In the genomic region with DNA sequence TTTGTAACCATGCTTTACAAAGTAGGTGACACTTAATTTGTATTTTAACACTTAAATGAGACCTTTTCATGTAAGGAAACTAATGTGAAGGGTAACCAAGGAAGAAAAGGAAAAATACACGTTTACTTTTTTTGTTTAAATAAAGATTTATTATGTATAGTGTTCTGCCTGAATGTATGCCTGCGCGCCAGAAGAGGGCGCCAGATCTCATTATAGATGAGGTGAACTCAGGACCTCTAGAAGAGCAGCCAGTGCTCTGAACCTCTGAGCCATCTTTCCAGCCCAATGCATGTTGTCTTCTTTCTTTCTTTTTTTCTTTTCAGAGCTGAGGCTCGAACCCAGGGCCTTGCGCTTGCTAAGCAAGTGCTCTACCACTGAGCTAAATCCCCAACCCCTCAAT, we compare ENCODE assay signal across 9 mouse cellular contexts. TPM values are rescaled to one million over a fixed set of nuclear protein-coding genes. Genes with fewer than 3 reads are reported as not detected.
DNase-seq lines count a peak whose midpoint lies in the region; ATAC-seq and TF ChIP-seq lines count a peak whose summit lies in the region.
"Had no signal": no experiment of that assay in that cellular context is flagged by ENCODE, and none has a peak within 500 bp of the region (broad histone marks: within the 10 kb centered on the region; RNA-seq: fewer than 3 reads in every experiment).

No protein-coding gene starts in this region.

- no peaks in the 10 kb centered on the region for H3K27me3 ChIP-seq in liver, embryonic 12.5 days (replicated peaks)
- H3K27me3 ChIP-seq in lung, postnatal 0 days (replicated peaks; ENCODE audit: insufficient read depth, low read length), result no peaks in the 10 kb centered on the region
- H3K27me3 ChIP-seq in midbrain, embryonic 16.5 days (ENCODE audit: control insufficient read depth, insufficient read depth, low read depth, low read length), result no peaks in the 10 kb centered on the region
- H3K27me3 ChIP-seq: hindbrain, embryonic 15.5 days had no signal

- no peak overlapping the region for H3K9ac ChIP-seq in liver, embryonic 12.5 days
- H3K9ac ChIP-seq in lung, postnatal 0 days (replicated peaks; ENCODE audit: low read depth), result no peak overlapping the region
- no peak overlapping the region for H3K9ac ChIP-seq in midbrain, embryonic 16.5 days (ENCODE audit: low read depth, low read length)
- H3K9ac ChIP-seq: hindbrain, embryonic 15.5 days had no signal

- no peaks in the 10 kb centered on the region for H3K9me3 ChIP-seq in liver, embryonic 12.5 days (replicated peaks)
- no peaks in the 10 kb centered on the region for H3K9me3 ChIP-seq in lung, postnatal 0 days (ENCODE audit: low read length)
- no peaks in the 10 kb centered on the region for H3K9me3 ChIP-seq in midbrain, embryonic 16.5 days (replicated peaks; ENCODE audit: control insufficient read depth, low read length, poor library complexity, severe bottlenecking)
- H3K9me3 ChIP-seq: hindbrain, embryonic 15.5 days had no signal

- H3K4me3 ChIP-seq in liver, embryonic 12.5 days, result no peak overlapping the region
- H3K4me3 ChIP-seq in lung, postnatal 0 days (ENCODE audit: low read depth, low read length), result no peak overlapping the region
- no peak overlapping the region for H3K4me3 ChIP-seq in midbrain, embryonic 16.5 days (ENCODE audit: low read depth, low read length)
- H3K4me3 ChIP-seq: hindbrain, embryonic 15.5 days had no signal

- no peak overlapping the region for H3K4me2 ChIP-seq in liver, embryonic 12.5 days
- no peak overlapping the region for H3K4me2 ChIP-seq in lung, postnatal 0 days (replicated peaks; ENCODE audit: low read depth, low read length)
- H3K4me2 ChIP-seq in midbrain, embryonic 16.5 days (ENCODE audit: low read length), result no peak overlapping the region
- H3K4me2 ChIP-seq: hindbrain, embryonic 15.5 days had no signal

- DNase-seq in cerebellum, postnatal 10 days, result peak; percentile 25 to 39
- peak; percentile 19 for DNase-seq in liver
- peak; percentile 7 for DNase-seq in c-Kit-positive CD71-positive TER-119-negative erythroid progenitor cells, embryonic 14.5 days (ENCODE audit: low read depth)
- DNase-seq in lung, postnatal 0 days (ENCODE audit: low spot score), result peak; percentile 12
- no peak for DNase-seq in layer of hippocampus, postnatal 36 days

- H3K36me3 ChIP-seq in liver, embryonic 12.5 days, result no peaks in the 10 kb centered on the region
- no peaks in the 10 kb centered on the region for H3K36me3 ChIP-seq in lung, postnatal 0 days (ENCODE audit: insufficient read depth, low read length)
- no peaks in the 10 kb centered on the region for H3K36me3 ChIP-seq in midbrain, embryonic 16.5 days (ENCODE audit: control insufficient read depth, insufficient read depth, low read length)
- H3K36me3 ChIP-seq: hindbrain, embryonic 15.5 days had no signal

- ATAC-seq in cerebellum, adult (ENCODE audit: insufficient number of reproducible peaks, low FRiP score, low TSS enrichment), result no peak
- ATAC-seq in liver, embryonic 12.5 days, result no peak
- no peak for ATAC-seq in lung, postnatal 0 days
- no peak for ATAC-seq in midbrain, embryonic 16.5 days

- 10% methylated on average over 6 of the region's 6 CpGs for WGBS in liver, embryonic 12.5 days (ENCODE audit: insufficient replicate concordance)
- WGBS in lung, postnatal 0 days, result 19% methylated on average over 6 of the region's 6 CpGs
- 23% methylated on average over 6 of the region's 6 CpGs for WGBS in midbrain, embryonic 16.5 days

- no peaks in the 10 kb centered on the region for H3K4me1 ChIP-seq in liver, embryonic 12.5 days
- H3K4me1 ChIP-seq in lung, postnatal 0 days (ENCODE audit: insufficient read depth, low read depth, low read length), result no peaks in the 10 kb centered on the region
- H3K4me1 ChIP-seq in midbrain, embryonic 16.5 days (ENCODE audit: control insufficient read depth, insufficient read depth, low read length), result no peaks in the 10 kb centered on the region
- H3K4me1 ChIP-seq: hindbrain, embryonic 15.5 days had no signal

- H3K27ac ChIP-seq in liver, embryonic 12.5 days, result no peak overlapping the region
- no peak overlapping the region for H3K27ac ChIP-seq in lung, postnatal 0 days (ENCODE audit: low read length)
- H3K27ac ChIP-seq in midbrain, embryonic 16.5 days (ENCODE audit: low read length), result no peak overlapping the region
- H3K27ac ChIP-seq: hindbrain, embryonic 15.5 days had no signal

- TF ChIP-seq CTCF in lung, postnatal 0 days (IDR thresholded peaks at IDR 0.05), result peak; percentile 65

- TF ChIP-seq EP300 in lung, postnatal 0 days (IDR thresholded peaks at IDR 0.05), result no peak

RNA-seq across cellular contexts. Expression of a gene that starts 23.1 kb away (rescaled TPM):
- not detected in 2 replicates for polyA plus RNA-seq in liver, embryonic 12.5 days (2016; fragmentation: Nextera tagmentation; extraction: Ambion mirVana)
- polyA plus RNA-seq in lung, postnatal 0 days (2015; fragmentation: Nextera tagmentation; extraction: Ambion mirVana), result 0.11 TPM in 1 of 2 replicates, not detected in the other
- not detected for total RNA-seq in layer of hippocampus, postnatal 36 days (2021)
- not detected in 2 replicates for polyA plus RNA-seq in midbrain, embryonic 16.5 days (2015; fragmentation: Nextera tagmentation; extraction: Ambion mirVana)
- polyA plus RNA-seq: hindbrain, embryonic 15.5 days had no signal

RNA-seq across cellular contexts. Expression of a gene that starts 25.4 kb away (rescaled TPM):
- 14.1 and 14.6 TPM in 2 replicates for polyA plus RNA-seq in liver, embryonic 12.5 days (2016; fragmentation: Nextera tagmentation; extraction: Ambion mirVana)
- 11.8 and 12.1 TPM in 2 replicates for polyA plus RNA-seq in lung, postnatal 0 days (2015; fragmentation: Nextera tagmentation; extraction: Ambion mirVana)
- total RNA-seq in layer of hippocampus, postnatal 36 days (2021), result 10 to 100 TPM; 28.0 to 31.3 TPM
- polyA plus RNA-seq in midbrain, embryonic 16.5 days (2015; fragmentation: Nextera tagmentation; extraction: Ambion mirVana), result 60.4 and 60.7 TPM in 2 replicates

RNA-seq across cellular contexts. Expression of a gene that starts 37.1 kb away (rescaled TPM):
- polyA plus RNA-seq in liver, embryonic 12.5 days (2016; fragmentation: Nextera tagmentation; extraction: Ambion mirVana), result 6.0 and 6.4 TPM in 2 replicates
- 15.1 and 16.1 TPM in 2 replicates for polyA plus RNA-seq in lung, postnatal 0 days (2015; fragmentation: Nextera tagmentation; extraction: Ambion mirVana)
- 100 to 1,000 TPM in 1 of 2 experiments, 10 to 100 TPM in 1; 94.2 to 108 TPM for total RNA-seq in layer of hippocampus, postnatal 36 days (2021)
- polyA plus RNA-seq in midbrain, embryonic 16.5 days (2015; fragmentation: Nextera tagmentation; extraction: Ambion mirVana), result 82.5 and 84.0 TPM in 2 replicates

RNA-seq across cellular contexts. Expression of a gene that starts 47.9 kb away (rescaled TPM):
- not detected in 2 replicates for polyA plus RNA-seq in liver, embryonic 12.5 days (2016; fragmentation: Nextera tagmentation; extraction: Ambion mirVana)
- not detected in 2 replicates for polyA plus RNA-seq in lung, postnatal 0 days (2015; fragmentation: Nextera tagmentation; extraction: Ambion mirVana)
- total RNA-seq in layer of hippocampus, postnatal 36 days (2021), result not detected
- polyA plus RNA-seq in midbrain, embryonic 16.5 days (2015; fragmentation: Nextera tagmentation; extraction: Ambion mirVana), result not detected in 2 replicates
- polyA plus RNA-seq: hindbrain, embryonic 15.5 days had no signal

Comparison
In these comparisons a context has a peak if more than half of its experiments do, and no peak if none do; other contexts are left out.
1. DNase-seq: peak in cerebellum, postnatal 10 days (2 of 2), liver (single experiment), c-Kit-positive CD71-positive TER-119-negative erythroid progenitor cells, embryonic 14.5 days (single experiment) and lung, postnatal 0 days (single experiment); none in layer of hippocampus, postnatal 36 days (0 of 2).